ENCODE assay signal across 21 mouse cellular contexts in genomic region chrX:104485596-104485995, GRCm38 (mm10). TPM values are rescaled to one million over a fixed set of nuclear protein-coding genes. Genes with fewer than 3 reads are reported as not detected.
A peak's percentile ranks its signal among the peaks of the same experiment; 100 is the strongest.
DNase-seq lines count a peak whose midpoint lies in the region; ATAC-seq and TF ChIP-seq lines count a peak whose summit lies in the region.
"Had no signal": no experiment of that assay in that cellular context is flagged by ENCODE, and none has a peak within 500 bp of the region (broad histone marks: within the 10 kb centered on the region; RNA-seq: fewer than 3 reads in every experiment).

No protein-coding gene starts in this region.

- H3K4me1 ChIP-seq in thymus, adult 2 months (replicated peaks; ENCODE audit: control insufficient read depth, insufficient read depth, low read length), result no peaks in the 10 kb centered on the region
- no peaks in the 10 kb centered on the region for H3K4me1 ChIP-seq in stomach, postnatal 0 days (replicated peaks; ENCODE audit: control insufficient read depth, insufficient read depth)
- H3K4me1 ChIP-seq: embryonic facial prominence, embryonic 15.5 days; forebrain, embryonic 10.5 days; heart, embryonic 12.5 days; hindbrain, embryonic 10.5 days had no signal

- no peak overlapping the region for H3K4me2 ChIP-seq in stomach, postnatal 0 days (replicated peaks; ENCODE audit: low read depth)
- H3K4me2 ChIP-seq: embryonic facial prominence, embryonic 15.5 days; heart, embryonic 12.5 days; hindbrain, embryonic 14.5 days had no signal

- DNase-seq in thymus, adult 2 months, result peak; percentile 1
- no peak for DNase-seq in thymus, postnatal 4 days
- DNase-seq in CD4-positive helper T cell, adult 2 months (ENCODE audit: low read depth, low spot score), result peak; percentile 48
- DNase-seq in T-cell, adult 2 months (ENCODE audit: low spot score), result peak; percentile 42
- DNase-seq in thymus, postnatal 25 days, result peak; percentile 5
- no peak for DNase-seq in embryo, embryonic 11 days
- DNase-seq in stomach, postnatal 0 days (ENCODE audit: low spot score), result no peak
- DNase-seq: adrenal gland, postnatal 14 days; cerebellum, adult 11-12 months; cerebellum, adult 9-10 months; cerebellum, postnatal 36 days; gastrocnemius, adult 2 months; gastrocnemius, postnatal 25 days had no signal

- H3K27me3 ChIP-seq in thymus, adult 2 months (ENCODE audit: control insufficient read depth, insufficient read depth, low read length), result no peaks in the 10 kb centered on the region
- no peaks in the 10 kb centered on the region for H3K27me3 ChIP-seq in stomach, postnatal 0 days (ENCODE audit: control insufficient read depth, insufficient read depth, low read length)
- H3K27me3 ChIP-seq: embryonic facial prominence, embryonic 15.5 days; heart, embryonic 12.5 days had no signal

- no peaks in the 10 kb centered on the region for H3K36me3 ChIP-seq in thymus, adult 2 months (ENCODE audit: control insufficient read depth, insufficient read depth, low read length)
- no peaks in the 10 kb centered on the region for H3K36me3 ChIP-seq in stomach, postnatal 0 days (ENCODE audit: control insufficient read depth, insufficient read depth, low read length)
- H3K36me3 ChIP-seq: embryonic facial prominence, embryonic 15.5 days; forebrain, embryonic 10.5 days; G1E; heart, embryonic 12.5 days; hindbrain, embryonic 10.5 days had no signal

- no peak for ATAC-seq in stomach, postnatal 0 days (ENCODE audit: low FRiP score, low TSS enrichment)
- ATAC-seq: forebrain, embryonic 14.5 days had no signal

- TF ChIP-seq CTCF in thymus, adult 2 months (IDR thresholded peaks at IDR 0.05; ENCODE audit: borderline replicate concordance, control insufficient read depth, extremely low read depth, insufficient read depth, low read length, poor library complexity), result no peak
- no peak for TF ChIP-seq CTCF in stomach, postnatal 0 days (IDR thresholded peaks at IDR 0.05; ENCODE audit: low read depth)

- TF ChIP-seq EP300 in stomach, postnatal 0 days (optimal IDR thresholded peaks at IDR 0.05), result no peak

- no peak overlapping the region for H3K4me3 ChIP-seq in thymus, adult 2 months (ENCODE audit: control insufficient read depth, insufficient read depth, low read length)
- no peak overlapping the region for H3K4me3 ChIP-seq in stomach, postnatal 0 days (ENCODE audit: low read depth, low read length)
- H3K4me3 ChIP-seq: embryonic facial prominence, embryonic 15.5 days; erythroblast, embryonic 14.5 days; forebrain, embryonic 10.5 days; gastrocnemius, adult 2 months; heart, embryonic 12.5 days; hindbrain, embryonic 10.5 days had no signal

- 45% methylated on average over 2 of the region's 2 CpGs for WGBS in thymus, adult 2 months
- 96% methylated on average over 2 of the region's 2 CpGs for WGBS in stomach, postnatal 0 days

- no peak overlapping the region for H3K9ac ChIP-seq in stomach, postnatal 0 days (ENCODE audit: low read length)
- H3K9ac ChIP-seq: embryonic facial prominence, embryonic 15.5 days; heart, embryonic 12.5 days; hindbrain, embryonic 14.5 days had no signal

- H3K27ac ChIP-seq in thymus, adult 2 months (ENCODE audit: control insufficient read depth, insufficient read depth, low read length), result no peak overlapping the region
- no peak overlapping the region for H3K27ac ChIP-seq in stomach, postnatal 0 days (replicated peaks)
- H3K27ac ChIP-seq: embryonic facial prominence, embryonic 15.5 days; forebrain, embryonic 10.5 days; gastrocnemius, adult 2 months; hindbrain, embryonic 10.5 days; hindbrain, embryonic 14.5 days had no signal

- no peak for TF ChIP-seq POLR2A in thymus, adult 2 months (IDR thresholded peaks at IDR 0.05; ENCODE audit: control insufficient read depth, extremely low read depth, insufficient read depth, low read length, poor library complexity)

- no peaks in the 10 kb centered on the region for H3K9me3 ChIP-seq in stomach, postnatal 0 days (ENCODE audit: control insufficient read depth, low read length)
- H3K9me3 ChIP-seq: embryonic facial prominence, embryonic 15.5 days; forebrain, embryonic 10.5 days; G1E; heart, embryonic 12.5 days; hindbrain, embryonic 10.5 days had no signal

RNA-seq across cellular contexts. Expression of gene Uprt, which starts 3.0 kb away (rescaled TPM):
- 4.8 and 5.0 TPM in 2 replicates for polyA plus RNA-seq in thymus, adult 2 months (2012; rRNA removed)
- 0.57 and 0.64 TPM in 2 replicates for polyA plus RNA-seq in stomach, postnatal 0 days (2015; fragmentation: Nextera tagmentation; extraction: Ambion mirVana)
- polyA plus RNA-seq: erythroblast, embryonic 14.5 days had no signal

Comparison
In these comparisons a context has a peak if more than half of its experiments do, and no peak if none do; other contexts are left out.
1. DNase-seq: peak in thymus, adult 2 months (single experiment), CD4-positive helper T cell, adult 2 months (single experiment), T-cell, adult 2 months (single experiment) and thymus, postnatal 25 days (single experiment); none in thymus, postnatal 4 days (single experiment), embryo, embryonic 11 days (single experiment) and stomach, postnatal 0 days (single experiment).